Mouse (Mus musculus): Measurements from ENCODE around the gene Pigk.

DNA sequence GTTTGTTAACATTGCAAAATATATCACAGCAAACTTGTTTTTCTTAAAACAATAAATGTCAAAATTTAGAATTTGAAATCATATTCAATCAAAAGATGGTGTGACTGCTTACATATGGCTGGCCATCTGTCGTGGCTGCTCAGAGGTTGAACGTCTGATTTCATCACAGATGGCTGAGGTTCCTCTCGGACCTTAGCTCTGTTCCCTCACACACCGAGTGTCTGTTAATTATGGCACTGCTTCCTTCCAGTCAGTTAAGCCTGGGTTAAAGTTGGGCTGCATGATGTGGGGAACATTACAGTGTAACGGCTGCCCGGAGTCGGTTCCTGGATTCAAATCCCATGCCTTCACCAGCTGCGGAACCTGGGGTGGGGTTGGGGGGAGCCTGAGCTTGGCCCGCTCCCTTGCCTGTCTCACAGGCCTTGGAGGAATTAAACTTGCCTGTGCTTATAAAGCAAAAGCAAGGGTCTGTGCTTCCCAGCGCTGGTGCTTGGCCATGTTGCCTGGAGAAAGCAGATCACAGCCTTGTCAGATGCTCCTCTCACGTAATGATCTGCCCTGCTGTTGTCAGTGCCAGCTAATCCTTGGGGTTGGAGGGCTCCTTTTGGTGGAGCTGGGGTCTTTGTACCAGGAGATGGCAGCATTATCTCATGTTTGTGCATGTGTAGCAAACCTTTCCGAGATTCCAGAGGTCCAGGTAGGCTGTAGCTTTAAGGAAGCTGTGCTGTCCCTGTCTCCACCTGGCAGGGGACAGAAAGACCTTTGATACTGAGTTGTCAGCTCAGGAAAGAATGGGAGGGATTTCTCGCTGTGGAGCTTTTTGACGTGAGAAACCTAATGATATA lies 40.2 kb downstream of the Pigk start:
- TF ChIP-seq POLR2A (IDR thresholded peaks at IDR 0.05; ENCODE audit: low read depth, low read length) (no peak), CTCF (IDR thresholded peaks at IDR 0.05; ENCODE audit: extremely low read depth, insufficient read depth, insufficient read length, insufficient replicate concordance) (no peak)

All from spleen, adult 2 months (tissue).